Mouse (Mus musculus): ENCODE measurements around the gene Hoxa2.

The Hoxa2 gene

GRCm38 (mm10) chr6:52164626-52165440 is at the start of gene Hoxa2:
TSS of gene Hoxa2 (minus strand) at chr6:52164831.
- DNase-seq (ENCODE audit: low spot score), result no peak

- DNase-seq (ENCODE audit: low spot score), result no peak
Observed at GRCm38 (mm10) chr6:52214271-52214670, 49.6 kb upstream of the Hoxa2 start.

GRCm38 (mm10) chr6:52213119-52213986 is 48.7 kb upstream of the Hoxa2 start, which contains the start of the genes Hoxa3 and Gm28308:
TSS of gene Hoxa3 (minus strand) at chr6:52213336.
TSS of gene Gm28308 (minus strand) at chr6:52213339.
- DNase-seq (ENCODE audit: low spot score), result no peak

GRCm38 (mm10) chr6:52212556-52213118 is 48.0 kb upstream of the Hoxa2 start:
- DNase-seq (ENCODE audit: low spot score), result no peak

GRCm38 (mm10) chr6:52211961-52212360 is 47.3 kb upstream of the Hoxa2 start:
- no peak for DNase-seq (ENCODE audit: low spot score)

- peak; percentile 58 for DNase-seq (ENCODE audit: low spot score)
Observed at GRCm38 (mm10) chr6:52211170-52211935, 46.7 kb upstream of the Hoxa2 start.

GRCm38 (mm10) chr6:52209685-52210046 is 45.0 kb upstream of the Hoxa2 start:
- no peak for DNase-seq (ENCODE audit: low spot score)

- no peak for DNase-seq (ENCODE audit: low spot score)
Observed at GRCm38 (mm10) chr6:52208868-52209684, 44.4 kb upstream of the Hoxa2 start.

- DNase-seq (ENCODE audit: low spot score), result no peak
Observed at GRCm38 (mm10) chr6:52208072-52208867, 43.6 kb upstream of the Hoxa2 start, which contains the start of gene Hoxa6. TSS of gene Hoxa6 (minus strand) at chr6:52208722.

- DNase-seq (ENCODE audit: low spot score), result no peak
Observed at GRCm38 (mm10) chr6:52207684-52207976, 43.0 kb upstream of the Hoxa2 start.

- DNase-seq (ENCODE audit: low spot score), result no peak
Observed at GRCm38 (mm10) chr6:52206882-52207683, 42.5 kb upstream of the Hoxa2 start.

- no peak for DNase-seq (ENCODE audit: low spot score)
Observed at GRCm38 (mm10) chr6:52205638-52206621, 41.3 kb upstream of the Hoxa2 start.

GRCm38 (mm10) chr6:52205221-52205620 is 40.6 kb upstream of the Hoxa2 start:
- no peak for DNase-seq (ENCODE audit: low spot score)

GRCm38 (mm10) chr6:52204050-52204752 is 39.6 kb upstream of the Hoxa2 start, which contains the start of gene Hoxa5:
TSS of gene Hoxa5 (minus strand) at chr6:52204587.
- peak; percentile 62 for DNase-seq (ENCODE audit: low spot score)

- DNase-seq (ENCODE audit: low spot score), result no peak
Observed at GRCm38 (mm10) chr6:52203371-52204049, 38.9 kb upstream of the Hoxa2 start.

- no peak for DNase-seq (ENCODE audit: low spot score)
Observed at GRCm38 (mm10) chr6:52203121-52203370, 38.4 kb upstream of the Hoxa2 start.

Measured in MN1 (cell line).